Mouse (Mus musculus) megakaryocyte, embryonic 14.5 days (primary cell): ENCODE measurements around the gene Il25.

Experiments
- FLI1 ChIP-seq: IDR thresholded peaks from 2 replicates; pipeline ENCODE4 v1.6.1; 2012; ENCODE audit warnings: low read length, inconsistent platforms, mixed read lengths
- GATA1 ChIP-seq: IDR thresholded peaks from 3 replicates; pipeline ENCODE4 v1.6.1; 2012; ENCODE audit warnings: mixed read lengths, low read length, inconsistent platforms, borderline replicate concordance

GRCm38 (mm10) chr14:54925349-54926342 lies 6.8 kb upstream of the Il25 start, which contains the start of gene Efs:
- TF ChIP-seq GATA1 (no peak), FLI1 (no peak)
